ENCODE assay signal across 8 mouse cellular contexts in the genomic region with DNA sequence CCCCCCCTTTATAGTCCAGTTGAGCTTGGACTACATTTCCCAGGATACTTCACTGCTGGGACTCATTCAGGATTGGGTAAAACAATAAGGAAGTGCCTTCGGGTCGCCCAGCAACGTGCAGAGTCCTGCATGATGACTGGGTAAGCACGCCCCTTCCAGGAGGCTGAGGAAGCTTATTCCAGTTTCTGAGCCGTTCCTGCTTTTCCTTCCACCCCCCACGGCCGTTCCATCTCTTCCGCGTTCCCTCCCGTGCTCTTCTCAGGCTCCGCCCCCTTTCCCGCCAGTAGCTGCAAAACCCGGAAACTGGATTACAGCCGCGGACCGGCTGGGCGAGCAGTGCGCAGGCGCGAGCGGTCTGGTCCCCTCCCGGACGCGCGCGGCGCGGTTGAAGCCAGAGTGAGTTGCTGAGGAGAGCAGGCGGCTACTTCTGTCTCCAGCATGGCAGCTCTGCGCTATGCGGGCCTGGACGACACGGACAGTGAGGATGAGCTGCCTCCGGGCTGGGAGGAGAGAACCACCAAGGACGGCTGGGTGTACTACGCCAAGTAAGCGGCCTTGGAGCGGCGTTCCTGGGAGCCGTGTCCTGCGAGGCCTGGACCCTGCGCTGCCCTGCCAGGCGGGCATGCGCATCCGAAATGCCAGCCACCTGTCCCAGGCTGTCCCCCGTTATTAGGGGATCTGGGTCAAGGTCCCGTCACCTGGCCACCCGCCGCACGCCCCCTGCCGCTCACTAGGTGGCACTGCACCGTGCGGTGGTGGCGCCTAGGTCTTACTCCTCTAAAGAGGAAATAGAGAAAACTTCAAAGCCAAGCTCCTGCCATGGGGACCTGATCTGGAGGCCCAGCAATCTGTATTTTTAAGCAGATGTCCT. TPM values are rescaled to one million over a fixed set of nuclear protein-coding genes. Genes with fewer than 3 reads are reported as not detected.
DNase-seq lines count a peak whose midpoint lies in the region; ATAC-seq lines count a peak whose summit lies in the region.

A gene (plus strand): TSS at position 322 of the 871 bp plus-strand sequence.

- peak within 1 kb of the TSS; percentile 81 for H3K4me2 ChIP-seq in heart, embryonic 14.5 days (ENCODE audit: low read length)
- H3K4me2 ChIP-seq in liver, embryonic 13.5 days, result peak within 1 kb of the TSS; percentile 94
- peak within 1 kb of the TSS; percentile 77 for H3K4me2 ChIP-seq in stomach, embryonic 16.5 days (ENCODE audit: low read depth, low read length)

- peaks cover 3 to 7% of the 10 kb centered on the region in 2 experiments; a peak in 2 of 4 replicates for H3K4me1 ChIP-seq in heart, embryonic 14.5 days (ENCODE audit: control insufficient read depth in 2 of 2, insufficient read depth in 2 of 2, low read length in 2 of 2)
- H3K4me1 ChIP-seq in liver, embryonic 13.5 days (replicated peaks), result peaks cover 17% of the 10 kb centered on the region
- peaks cover 12% of the 10 kb centered on the region for H3K4me1 ChIP-seq in stomach, embryonic 16.5 days (ENCODE audit: control insufficient read depth, insufficient read depth, low read length)

- WGBS in heart, embryonic 14.5 days, result under 1% methylated on average over 48 of the region's 54 CpGs
- under 1% methylated on average over 54 of the region's 54 CpGs for WGBS in liver, embryonic 13.5 days (ENCODE audit: insufficient replicate concordance)
- under 1% methylated on average over 54 of the region's 54 CpGs for WGBS in stomach, embryonic 16.5 days

- H3K9me3 ChIP-seq in heart, embryonic 14.5 days (ENCODE audit: control insufficient read depth, low read length), result no peaks in the 10 kb centered on the region
- no peaks in the 10 kb centered on the region for H3K9me3 ChIP-seq in liver, embryonic 13.5 days (replicated peaks)
- no peaks in the 10 kb centered on the region for H3K9me3 ChIP-seq in stomach, embryonic 16.5 days (replicated peaks; ENCODE audit: control insufficient read depth, low read length)

- H3K36me3 ChIP-seq in heart, embryonic 14.5 days (ENCODE audit: control insufficient read depth, insufficient read depth, low read length), result no peaks in the 10 kb centered on the region
- H3K36me3 ChIP-seq in liver, embryonic 13.5 days, result 0 out of 2 replicates have a peak, but pooled peaks cover under 1% of the 10 kb centered on the region
- no peaks in the 10 kb centered on the region for H3K36me3 ChIP-seq in stomach, embryonic 16.5 days (ENCODE audit: control insufficient read depth, insufficient read depth, low read length)

- peak within 1 kb of the TSS; percentile 79 for H3K9ac ChIP-seq in heart, embryonic 14.5 days (ENCODE audit: low read length)
- peak within 1 kb of the TSS; percentile 87 for H3K9ac ChIP-seq in liver, embryonic 13.5 days
- H3K9ac ChIP-seq in stomach, embryonic 16.5 days (ENCODE audit: low read length), result peak within 1 kb of the TSS; percentile 80

- peak; percentile 89 for DNase-seq in c-Kit-negative CD71-positive TER-119-positive erythroid progenitor cells, embryonic 14.5 days (ENCODE audit: low read depth, low spot score)
- peak; percentile 99 for DNase-seq in fibroblast of lung, adult 2 months (ENCODE audit: low read depth)
- DNase-seq in kidney, postnatal 14 days, result peak; percentile 99
- peak; percentile 96 for DNase-seq in liver, embryonic 13.5 days
- peak; percentile 100 for DNase-seq in neural tube, embryonic 10.5 days (ENCODE audit: extremely low spot score, low spot score)

- ATAC-seq in CD4-positive, CD25-positive, alpha-beta regulatory T cell, adult 4 months, result peak; percentile 93
- peak; percentile 96 for ATAC-seq in heart, embryonic 14.5 days (ENCODE audit: insufficient number of reproducible peaks, insufficient read depth, low FRiP score, low read depth)
- ATAC-seq in liver, embryonic 13.5 days (ENCODE audit: low read depth), result peak; percentile 91
- ATAC-seq in stomach, embryonic 16.5 days (ENCODE audit: insufficient read depth, low FRiP score), result peak; percentile 98

- H3K27ac ChIP-seq in heart, embryonic 14.5 days (replicated peaks in 1 of 2; ENCODE audit: control insufficient read depth in 1 of 2, insufficient read depth in 1 of 2, low read depth in 2 of 2, low read length in 2 of 2), result peak within 1 kb of the TSS; percentile 61 to 74
- H3K27ac ChIP-seq in liver, embryonic 13.5 days, result peak within 1 kb of the TSS; percentile 77
- peak within 1 kb of the TSS; percentile 82 for H3K27ac ChIP-seq in stomach, embryonic 16.5 days (ENCODE audit: low read length)

- no peaks in the 10 kb centered on the region for H3K27me3 ChIP-seq in heart, embryonic 14.5 days (ENCODE audit: control insufficient read depth, insufficient read depth, low read length)
- no peaks in the 10 kb centered on the region for H3K27me3 ChIP-seq in liver, embryonic 13.5 days
- no peaks in the 10 kb centered on the region for H3K27me3 ChIP-seq in stomach, embryonic 16.5 days (ENCODE audit: control insufficient read depth, insufficient read depth, low read length)

- peak within 1 kb of the TSS; percentile 70 to 98 for H3K4me3 ChIP-seq in heart, embryonic 14.5 days (ENCODE audit: control insufficient read depth in 1 of 2, insufficient read depth in 1 of 2, low read depth in 1 of 2, low read length in 2 of 2)
- peak within 1 kb of the TSS; percentile 80 for H3K4me3 ChIP-seq in liver, embryonic 13.5 days (replicated peaks)
- H3K4me3 ChIP-seq in stomach, embryonic 16.5 days (replicated peaks; ENCODE audit: low read length), result peak within 1 kb of the TSS; percentile 78

RNA-seq across cellular contexts. Expression of the gene that starts here (rescaled TPM):
- 10 to 100 TPM; 13.6 to 20.6 TPM for polyA plus RNA-seq in CD4-positive, CD25-positive, alpha-beta regulatory T cell, adult 4 months (2017; shearing (Covaris generic))
- 11.3 and 13.8 TPM in 2 replicates for polyA plus RNA-seq in heart, embryonic 14.5 days (2014; fragmentation: Nextera tagmentation; extraction: Ambion mirVana)
- 3.6 and 4.0 TPM in 2 replicates for polyA plus RNA-seq in liver, embryonic 13.5 days (2015; fragmentation: Nextera tagmentation; extraction: Ambion mirVana)
- 12.9 and 15.2 TPM in 2 replicates for polyA plus RNA-seq in stomach, embryonic 16.5 days (2015; fragmentation: Nextera tagmentation; extraction: Ambion mirVana)

Comparison
In these comparisons a context has a peak if more than half of its experiments do, and no peak if none do; other contexts are left out.
1. Peak in every context shown above with its lines: DNase-seq, ATAC-seq, H3K4me3 ChIP-seq and H3K27ac ChIP-seq.